Mouse (Mus musculus) left cerebral cortex, postnatal 4 days (tissue): ENCODE data around the gene Hapln2. TPM values are rescaled to one million over a fixed set of nuclear protein-coding genes. Genes with fewer than 3 reads are reported as not detected.

Source experiments
- DNase-seq: peaks from one replicate; pipeline ENCODE4 v3.0.0-alpha.2; 2022
- intact Hi-C: fragments of 180-260 bp; cut with DNase I; formaldehyde crosslinking; loops from one replicate; pipeline ENCODE4 v1.15.1; 2025
- total RNA-seq, 2 experiments: library from RNA; stranded (reverse); gene quantifications; 2 replicates each; pipeline ENCODE4 v1.2.3; 2021

Hapln2 gene
- total RNA-seq = under 1 TPM; 0.40 to 0.46 TPM

DNA sequence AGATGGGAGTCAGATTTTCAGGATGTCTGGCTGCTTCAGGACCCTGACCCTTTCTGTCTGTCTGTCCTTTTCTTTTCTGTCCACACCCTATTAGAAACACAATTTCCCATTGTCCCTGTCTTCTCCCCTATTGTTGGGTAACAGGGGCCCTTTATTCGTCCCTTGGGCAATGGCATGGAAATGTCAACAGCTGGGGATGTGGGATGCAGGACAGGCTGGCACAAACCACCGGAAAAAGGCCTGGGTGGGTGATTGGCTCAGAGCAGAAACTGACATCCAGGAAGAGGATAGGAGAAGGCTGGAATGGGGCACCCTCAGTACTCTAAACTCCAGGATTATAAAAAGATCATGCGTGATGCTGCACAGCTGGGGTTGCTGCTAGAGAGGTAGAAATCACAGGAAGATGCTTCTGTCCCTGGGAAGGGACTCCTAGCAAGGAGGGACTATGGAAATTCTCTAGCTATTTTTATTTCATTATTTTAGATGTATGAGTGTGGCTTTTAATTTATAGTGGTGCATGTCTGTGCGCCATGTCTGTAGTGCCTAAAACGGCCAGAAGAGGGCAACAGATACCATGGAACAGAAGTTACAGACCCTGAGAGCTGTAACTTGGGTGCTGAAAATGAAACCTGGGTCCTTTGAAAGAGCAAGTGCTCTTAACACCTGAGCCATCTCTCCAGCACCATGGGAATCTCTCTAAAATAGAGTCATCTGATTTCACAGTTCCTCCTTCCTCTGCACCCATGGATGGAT, at the start of gene Hapln2:
Gene Hapln2 (minus strand): TSS at position 150 of the 753 bp plus-strand sequence.
- intact Hi-C loops = no loop called here
- no peak for DNase-seq

DNA sequence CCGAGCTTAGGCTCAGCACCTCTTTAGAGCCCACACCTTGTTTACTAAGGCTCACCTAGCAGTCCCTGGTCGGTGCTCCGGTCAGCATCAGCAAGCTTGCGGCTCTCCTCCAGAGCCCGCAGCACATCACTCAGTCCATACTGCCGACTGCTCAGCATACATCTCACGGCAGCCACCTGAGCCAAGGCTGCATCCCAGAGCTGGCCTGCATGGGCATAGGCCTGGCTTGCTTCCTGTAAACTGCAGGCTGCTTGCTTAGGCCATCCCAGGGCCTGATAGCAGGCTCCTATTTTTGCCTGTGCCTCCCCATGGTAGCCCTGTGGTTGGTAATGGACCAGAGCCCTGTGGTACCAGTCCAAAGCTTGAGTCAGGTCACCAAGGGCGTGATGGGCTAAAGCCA, 47.4 kb upstream of the Hapln2 start:
- intact Hi-C loops = no loop called here

DNA sequence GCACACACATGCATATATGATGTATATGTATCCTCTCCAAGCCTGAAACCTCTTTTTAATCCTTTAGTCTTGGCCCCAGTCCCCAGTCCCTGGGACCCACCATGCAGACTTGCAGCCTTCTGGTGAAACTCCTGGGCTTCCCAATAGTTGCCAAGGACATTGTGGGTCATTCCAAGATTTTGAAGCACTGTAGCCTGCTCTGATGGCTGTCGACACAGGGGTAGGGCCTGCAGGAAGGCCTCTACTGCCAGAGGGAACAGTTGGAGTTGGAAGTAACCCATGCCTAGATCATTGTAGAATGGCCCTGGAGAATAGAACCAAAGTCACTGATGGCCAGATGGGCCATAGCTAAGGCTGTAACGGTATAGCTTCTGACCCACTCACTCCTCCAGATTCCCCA, 47.0 kb upstream of the Hapln2 start:
- no peak for DNase-seq
- intact Hi-C loops = no loop called here

More for the DNA sequence above, 47.4 kb upstream of the Hapln2 start:
- no peak for DNase-seq

DNA sequence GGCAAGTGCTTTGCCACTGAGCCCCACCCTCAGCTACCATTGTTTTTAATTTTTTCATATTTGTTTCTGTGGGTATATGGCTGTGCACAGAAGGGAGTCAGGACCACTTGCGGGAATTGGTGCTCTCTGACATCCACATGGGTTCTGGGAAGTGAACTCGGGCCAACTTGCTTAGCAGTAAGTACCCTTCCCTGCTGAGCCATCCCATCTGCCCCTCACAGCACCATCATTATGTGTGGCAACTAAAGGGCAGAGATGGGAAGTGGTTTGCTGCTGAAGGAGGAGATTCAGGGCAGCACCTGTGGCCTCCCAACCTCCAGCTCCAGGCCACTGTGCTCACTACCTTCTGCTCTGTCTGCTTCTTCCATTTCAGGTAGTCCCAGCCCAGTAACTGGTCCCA, 46.2 kb upstream of the Hapln2 start:
- intact Hi-C loops = no loop called here
- no peak for DNase-seq

DNA sequence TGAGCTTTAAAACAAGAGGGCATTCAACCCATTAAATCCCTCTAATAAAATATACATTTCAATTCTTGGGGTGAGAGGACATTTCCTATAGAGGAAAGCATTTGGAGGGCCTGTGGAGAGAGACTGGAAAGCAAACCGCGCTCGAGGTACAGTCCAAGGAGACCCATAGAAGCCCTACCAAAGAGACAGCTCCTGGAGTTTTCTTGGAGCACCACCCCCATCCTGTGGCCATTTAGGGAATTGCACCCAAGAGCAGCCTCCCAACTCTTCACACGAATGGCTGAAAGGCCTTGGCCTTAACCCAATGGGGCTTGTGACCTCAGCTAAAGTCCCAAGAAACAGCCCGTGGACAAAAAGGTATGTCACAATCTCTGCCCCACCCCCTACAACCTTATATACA, 44.4 kb upstream of the Hapln2 start:
- intact Hi-C loops = no loop called here
- DNase-seq = peak; percentile 89

DNA sequence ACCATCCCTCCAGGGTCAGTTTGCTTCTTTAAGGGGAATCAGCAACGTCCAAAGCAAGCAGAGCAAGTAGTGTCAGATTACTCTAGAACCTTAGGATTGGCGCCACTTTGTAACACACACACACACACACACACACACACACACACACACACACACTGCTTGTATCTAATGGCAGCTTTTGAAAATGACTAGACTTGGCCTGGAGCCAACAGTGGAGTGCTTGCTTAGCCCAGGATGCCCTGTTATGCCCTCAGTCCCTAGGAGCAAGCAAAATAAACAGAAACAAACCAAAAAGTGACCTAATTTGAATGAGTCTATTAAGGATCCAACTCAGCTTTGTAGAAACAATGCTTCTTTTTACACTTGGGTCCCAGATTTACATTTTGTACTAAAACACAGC, 41.0 kb upstream of the Hapln2 start:
- DNase-seq = no peak
- intact Hi-C loops = no loop called here

DNA sequence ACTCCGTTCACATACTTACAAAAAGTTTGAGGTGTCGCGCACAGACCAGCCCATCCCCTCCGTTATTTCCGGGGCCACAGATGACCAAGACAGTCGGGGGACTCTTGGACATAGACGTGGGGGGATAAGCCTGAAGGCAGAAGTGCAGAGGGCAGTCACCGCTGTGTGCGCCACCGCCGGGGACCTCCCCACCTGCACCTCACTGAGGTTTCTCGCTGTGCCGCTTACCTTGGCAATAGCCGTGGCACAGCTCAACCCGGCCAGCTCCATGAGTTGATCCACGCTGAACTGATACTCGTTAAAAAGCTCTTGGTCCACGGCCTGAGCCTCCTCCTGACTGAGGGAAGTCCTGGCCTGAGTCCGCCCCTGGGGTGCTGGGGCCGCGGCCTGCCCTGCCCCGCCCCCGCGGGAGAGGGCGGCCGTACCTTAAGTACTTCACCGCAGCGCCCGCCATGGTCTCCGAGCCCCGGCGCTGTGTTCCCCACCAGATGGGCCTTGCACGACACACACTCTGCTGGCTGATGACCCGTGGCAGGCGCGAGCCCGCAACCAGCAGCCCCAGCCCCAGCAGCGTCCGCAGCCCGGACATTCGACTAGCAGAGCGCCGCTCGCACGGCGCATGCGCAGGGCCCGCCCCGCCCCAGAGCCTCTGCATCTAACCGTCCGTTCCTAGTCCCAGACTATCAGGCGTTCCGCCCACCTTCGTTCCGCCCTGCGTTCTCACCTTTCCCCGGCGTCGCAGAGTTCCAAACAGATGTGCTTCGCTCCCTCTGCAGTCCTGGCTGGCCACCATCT, 30.7 kb upstream of the Hapln2 start, which contains the start of gene Naxe:
Gene Naxe (minus strand): TSS at position 594 of the 795 bp plus-strand sequence.
- intact Hi-C loops = no loop called here
- DNase-seq = peak; percentile 90

DNA sequence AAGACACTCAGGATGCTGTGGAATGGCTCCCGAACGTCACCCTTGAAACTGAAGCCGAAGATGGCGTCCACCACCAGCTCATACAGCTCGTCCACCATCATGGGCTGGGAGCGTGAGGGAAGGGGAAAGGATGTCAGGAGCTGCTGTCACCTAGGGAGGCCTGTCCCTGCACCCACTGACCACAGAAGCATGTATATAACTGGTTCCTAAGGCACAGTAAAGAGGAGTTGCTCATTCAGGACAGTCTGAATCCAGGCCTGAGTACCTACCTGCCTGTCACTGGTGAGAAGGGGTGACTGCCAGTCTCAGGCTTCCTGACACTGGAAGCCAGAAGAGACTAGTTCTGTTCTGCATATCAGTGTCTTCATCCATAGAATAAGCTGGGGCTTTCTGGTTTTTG, 29.6 kb upstream of the Hapln2 start:
- no peak for DNase-seq
- intact Hi-C loops = no loop called here

DNA sequence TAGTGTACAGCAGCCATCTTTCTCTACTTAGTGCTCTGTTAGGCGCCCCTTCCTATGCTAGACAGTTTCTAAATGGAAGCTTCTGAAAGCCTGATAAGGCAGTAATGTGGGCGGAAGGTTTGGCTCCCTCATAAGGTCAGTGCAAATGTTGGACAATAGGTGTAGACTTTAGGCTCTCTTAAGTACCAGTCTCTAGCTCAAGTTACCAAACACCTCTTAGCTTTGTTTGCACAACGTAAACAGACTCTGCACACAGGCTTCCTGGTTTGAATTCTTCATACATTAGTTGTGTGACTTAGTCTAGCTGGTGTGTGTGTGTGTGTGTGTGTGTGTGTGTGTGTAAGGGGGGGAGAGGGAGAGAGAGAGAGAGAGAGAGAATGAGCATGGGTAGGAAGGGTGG, 22.1 kb upstream of the Hapln2 start:
- no peak for DNase-seq
- intact Hi-C loops = no loop called here

DNA sequence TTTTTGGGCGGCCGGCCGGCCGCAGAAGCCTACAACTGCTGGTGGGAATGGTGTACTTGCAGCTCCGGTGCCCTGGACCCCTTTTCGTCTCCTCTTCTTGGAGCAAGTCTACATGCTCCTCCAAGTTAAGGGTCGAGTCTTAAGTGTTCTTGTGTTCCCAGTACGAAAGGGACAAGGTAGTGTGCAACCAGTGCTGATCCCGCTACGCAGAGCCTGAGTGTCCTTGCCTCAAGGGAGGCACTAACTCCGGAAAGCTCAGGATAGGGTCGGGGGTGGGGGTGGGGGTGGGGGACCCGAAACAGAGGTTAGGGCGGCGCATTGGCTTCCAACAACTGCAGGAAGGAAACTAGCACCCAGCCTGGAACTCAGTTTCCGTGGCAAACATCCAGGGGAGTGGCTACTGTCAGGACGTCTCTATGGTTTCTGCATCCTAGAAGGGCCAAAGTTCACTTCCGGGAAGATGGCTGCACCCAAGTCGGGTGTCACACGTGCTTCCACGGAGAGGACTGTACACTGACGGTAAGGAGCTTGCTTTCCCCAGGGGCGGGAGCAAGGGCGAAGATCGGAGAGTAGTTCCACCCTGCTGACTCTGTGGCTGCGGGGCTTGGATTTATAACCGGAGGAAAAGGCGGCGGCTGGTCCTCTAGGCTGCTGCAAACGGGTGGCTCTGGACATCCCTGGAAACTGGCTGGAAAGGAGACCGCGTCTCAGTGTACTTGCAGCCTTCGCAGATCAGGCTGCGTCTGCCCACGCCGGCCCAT, 15.5 kb upstream of the Hapln2 start, which contains the start of gene Gpatch4:
Gene Gpatch4 (plus strand): TSS at position 448 of the 761 bp plus-strand sequence.
- intact Hi-C loops = no loop called here
- DNase-seq = peak; percentile 89

DNA sequence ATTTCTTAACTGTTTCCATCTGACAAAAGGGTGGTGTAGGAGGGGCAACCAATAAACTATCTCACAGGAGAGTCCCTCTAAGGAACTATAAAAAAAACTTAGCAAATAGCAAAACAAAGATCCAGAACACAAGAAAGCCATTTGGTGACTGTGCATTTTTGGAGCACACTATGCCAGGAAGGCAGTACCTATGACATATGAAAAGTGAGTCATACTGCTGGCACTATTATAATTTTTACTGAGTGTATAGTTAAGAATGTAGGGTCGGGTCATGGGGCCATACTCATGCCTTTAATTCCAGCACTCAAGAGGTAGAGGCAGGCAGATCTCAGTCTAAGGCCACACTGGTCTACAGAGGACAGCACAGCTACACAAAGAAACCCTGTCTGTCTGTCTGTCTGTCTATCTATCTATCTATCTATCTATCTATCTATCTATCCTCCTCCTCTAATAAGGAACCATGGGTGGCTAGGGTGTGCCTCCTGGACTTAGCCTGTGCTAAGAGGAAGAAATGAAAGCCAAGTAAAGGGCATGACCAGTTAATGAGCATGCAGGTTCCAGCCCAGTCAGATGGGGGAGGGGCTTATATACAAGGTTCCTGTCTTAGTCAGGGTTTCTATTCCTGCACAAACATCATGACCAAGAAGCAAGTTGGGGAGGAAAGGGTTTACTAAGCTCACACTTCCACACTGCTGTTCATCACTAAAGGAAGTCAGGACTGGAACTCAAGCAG, 8.3 kb upstream of the Hapln2 start:
- intact Hi-C loops = no loop called here
- DNase-seq = no peak

DNA sequence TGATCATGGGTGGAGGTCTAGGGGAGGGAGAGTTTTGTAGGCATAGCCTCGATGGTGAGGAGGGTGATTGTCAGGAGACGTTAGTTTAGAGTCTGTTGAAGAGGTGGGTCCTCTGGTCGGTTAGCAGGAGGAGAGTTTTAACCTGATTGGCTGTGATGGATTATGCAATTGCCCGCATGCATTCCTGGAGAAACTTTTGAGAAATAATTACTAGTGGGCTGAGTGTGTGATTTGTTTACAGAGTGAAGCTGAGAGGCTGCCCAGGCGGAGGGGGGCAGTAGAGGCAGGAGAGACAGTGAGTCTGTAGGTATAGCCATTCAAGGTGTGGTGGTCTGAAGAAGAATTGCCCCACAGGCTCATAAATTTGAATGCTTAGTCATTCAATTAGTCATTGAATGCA, 6.1 kb upstream of the Hapln2 start:
- intact Hi-C loops = no loop called here
- DNase-seq = no peak

DNA sequence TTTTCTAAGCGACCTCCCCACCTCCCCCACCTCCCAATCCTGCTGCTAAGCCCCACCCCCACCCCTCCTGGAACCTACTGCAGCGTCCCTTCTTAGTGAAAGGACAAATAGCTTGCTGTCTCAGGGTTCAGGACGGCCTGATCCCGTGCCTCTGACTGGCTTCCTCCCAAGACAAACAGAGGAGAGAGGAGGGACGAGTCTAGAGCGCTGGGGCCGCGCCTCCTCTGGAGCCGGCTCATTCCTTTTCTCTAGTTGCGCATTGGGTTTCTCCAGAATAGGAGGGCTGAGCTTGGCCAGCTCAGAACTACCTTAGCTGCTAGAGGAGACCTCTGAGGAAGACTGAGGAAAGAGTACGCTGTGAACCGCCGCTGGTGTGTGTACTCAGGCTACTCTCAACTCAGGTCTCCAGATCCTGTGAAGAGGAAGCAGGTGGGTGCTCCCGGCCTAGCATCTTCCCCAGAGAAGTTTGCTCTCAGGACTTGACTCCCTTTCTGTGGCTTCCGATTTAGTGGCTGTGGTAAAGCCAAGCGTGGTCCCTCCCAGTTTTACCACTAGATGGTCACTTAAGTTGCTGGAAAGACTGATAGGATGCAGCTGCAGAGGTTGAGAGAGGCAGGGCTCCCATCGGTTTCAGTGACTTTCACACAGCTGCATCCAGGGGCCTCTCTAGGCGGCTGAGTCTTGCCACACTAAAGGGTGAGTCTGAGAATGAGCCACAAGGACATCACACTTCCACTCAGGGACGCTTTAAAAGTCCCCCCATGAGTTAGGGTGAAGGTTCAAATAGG, 3.4 kb upstream of the Hapln2 start:
- intact Hi-C loops = no loop called here
- DNase-seq = peak; percentile 9

DNA sequence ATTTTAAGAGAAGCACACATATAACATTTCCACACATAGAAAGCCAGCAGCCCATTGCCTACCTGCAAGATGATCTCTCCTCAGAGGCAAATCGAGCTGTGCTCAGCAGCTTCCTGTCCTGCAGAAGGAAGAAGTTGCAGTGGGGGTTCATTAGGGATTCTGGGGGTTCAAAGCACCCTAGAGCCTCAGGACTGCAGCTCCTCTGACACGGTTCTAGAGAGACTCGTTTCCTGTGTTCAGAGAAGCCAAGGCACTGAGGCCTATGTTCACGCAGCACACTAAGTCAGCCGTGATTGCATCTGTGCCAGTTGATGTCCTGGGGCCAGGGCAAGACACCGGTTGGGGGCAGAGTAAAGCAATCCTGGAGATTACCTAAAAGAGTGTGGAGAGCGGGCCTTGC, 560 bp downstream of the Hapln2 start:
- intact Hi-C loops = no loop called here
- DNase-seq = no peak

DNA sequence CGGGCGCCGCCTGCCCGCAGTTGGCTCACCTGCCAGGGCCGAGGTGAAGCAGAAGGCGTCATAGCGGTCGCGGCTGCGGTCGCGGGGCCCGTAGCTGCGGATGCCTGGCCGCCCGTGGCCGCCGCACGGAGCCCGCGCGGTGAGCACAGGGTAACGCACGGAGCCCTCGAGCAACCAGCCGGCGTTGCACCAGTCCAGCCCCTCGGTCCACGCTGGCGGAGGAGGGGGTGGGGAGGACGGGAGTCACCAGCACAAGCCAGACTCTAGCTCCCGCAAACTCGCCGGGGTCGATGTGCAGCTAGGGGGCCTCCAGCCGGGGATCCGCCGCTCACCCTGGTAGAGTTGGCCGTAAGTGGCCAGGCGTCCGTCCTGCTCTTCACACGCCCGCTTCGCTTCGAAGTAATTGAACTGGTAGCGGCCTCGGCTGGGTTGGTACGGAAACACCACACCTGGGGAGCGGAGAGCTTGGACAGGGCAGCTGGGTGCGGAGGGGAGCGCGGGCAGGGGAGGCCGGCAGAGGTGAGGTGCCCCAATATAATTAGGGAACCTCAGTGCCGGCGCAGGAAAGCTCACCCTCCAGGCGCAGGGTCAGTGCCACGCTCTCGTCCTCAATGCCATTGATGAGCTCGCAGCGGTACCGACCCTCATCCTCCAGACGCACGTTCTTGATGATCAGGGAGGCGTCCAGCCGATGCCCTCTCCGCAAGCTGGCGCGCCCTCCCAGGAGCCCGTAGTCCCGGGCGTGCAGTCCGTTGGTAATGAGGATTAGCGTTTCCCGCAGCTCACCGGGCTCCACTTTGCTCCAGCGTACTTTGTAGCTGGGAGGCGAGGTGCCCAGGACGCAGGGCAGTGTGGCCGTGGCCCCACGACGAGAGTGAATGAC, 4.0 kb downstream of the Hapln2 start:
- intact Hi-C loops = no loop called here
- peak; percentile 36 for DNase-seq

DNA sequence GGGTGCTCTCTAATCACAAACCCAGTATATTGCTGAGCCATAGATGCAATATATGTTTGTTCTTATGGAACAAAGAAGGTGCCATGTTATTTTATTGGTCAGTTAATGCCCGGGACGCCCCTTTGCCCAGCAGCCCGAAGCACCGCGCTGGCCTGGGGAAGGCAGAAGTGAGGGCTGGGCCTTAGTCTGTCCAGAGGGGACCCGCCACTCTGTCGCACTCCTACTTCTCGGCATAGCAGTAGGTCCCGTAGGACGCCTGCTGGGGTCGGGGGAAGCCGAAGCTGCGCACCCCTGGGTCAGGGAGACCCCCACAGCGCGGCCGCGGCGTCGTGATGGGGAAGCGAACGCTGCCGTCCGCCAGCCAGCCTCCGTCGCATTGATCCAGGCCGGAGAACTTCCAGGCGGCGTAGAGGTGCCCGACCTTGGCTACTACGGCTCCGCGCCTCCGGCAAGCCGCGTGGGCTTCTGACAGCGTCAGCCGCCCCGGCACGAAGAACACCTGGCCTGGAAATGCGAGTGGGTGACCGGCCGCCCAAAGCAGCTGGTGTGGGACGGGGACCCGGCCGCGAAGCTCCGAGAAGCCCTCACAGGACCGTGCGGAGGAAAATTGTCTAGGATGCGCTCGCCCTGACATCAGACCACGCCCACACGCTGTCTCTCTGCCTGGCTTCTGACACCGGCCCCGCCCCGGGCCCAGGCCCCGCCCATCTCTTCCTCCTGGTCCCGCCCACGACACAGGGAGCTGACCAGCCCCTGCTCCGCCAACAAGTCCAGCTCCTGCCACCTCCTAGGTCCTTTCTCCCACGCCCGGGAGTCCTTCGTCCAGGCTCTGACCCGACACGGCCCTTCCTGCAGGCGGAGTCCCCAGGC, 4.8 kb downstream of the Hapln2 start:
- DNase-seq = peak; percentile 87
- intact Hi-C loops = no loop called here

DNA sequence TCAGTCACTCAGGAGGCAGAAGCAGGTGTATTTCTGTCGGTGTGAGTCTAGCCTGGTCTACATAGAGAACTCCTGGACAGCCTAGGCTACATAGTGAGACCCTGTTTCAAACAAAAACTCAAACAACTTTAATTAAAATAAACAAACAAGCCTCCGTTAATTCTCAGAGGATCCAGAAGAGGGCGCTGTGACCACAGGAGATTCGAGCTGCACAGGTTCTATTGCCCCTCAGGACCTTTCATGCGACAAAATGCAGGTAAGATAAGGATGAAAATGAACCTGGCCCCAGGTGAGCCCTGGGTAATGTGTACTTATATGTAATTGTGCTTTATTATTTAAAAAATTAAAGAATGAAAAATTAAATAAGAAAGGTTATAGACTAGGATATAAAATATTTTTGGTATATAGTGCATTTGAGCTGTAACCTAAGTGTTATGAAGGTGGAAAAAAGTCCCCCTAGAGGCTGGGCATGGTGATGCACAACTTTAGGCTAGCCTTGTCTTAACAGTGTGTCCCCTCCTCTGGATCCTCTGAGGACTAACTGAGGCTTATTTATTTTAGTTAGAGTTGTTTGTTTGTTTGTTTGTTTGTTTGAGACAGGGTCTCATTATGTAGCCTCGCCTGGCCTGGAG, 16.6 kb downstream of the Hapln2 start:
- DNase-seq = no peak
- intact Hi-C loops = no loop called here
